Mouse (Mus musculus): ENCODE data around the gene Jak3. TPM values are rescaled to one million over a fixed set of nuclear protein-coding genes. Genes with fewer than 3 reads are reported as not detected.

Gene Jak3
- total RNA-seq (2021) = 1 to 10 TPM; 1.8 TPM
- long read RNA-seq, experiment 1, partial matches to known transcripts = 1 of 2 reads
- long read RNA-seq, experiment 1, other reads (novel, unspliced or antisense) = 1 of 2 reads
- long read RNA-seq, experiment 2, full-length matches to known transcripts = 1 of 1 reads
- long read RNA-seq, experiment 2, partial matches to known transcripts = 0 of 1 reads
- long read RNA-seq, experiment 2, other reads (novel, unspliced or antisense) = 0 of 1 reads

DNA sequence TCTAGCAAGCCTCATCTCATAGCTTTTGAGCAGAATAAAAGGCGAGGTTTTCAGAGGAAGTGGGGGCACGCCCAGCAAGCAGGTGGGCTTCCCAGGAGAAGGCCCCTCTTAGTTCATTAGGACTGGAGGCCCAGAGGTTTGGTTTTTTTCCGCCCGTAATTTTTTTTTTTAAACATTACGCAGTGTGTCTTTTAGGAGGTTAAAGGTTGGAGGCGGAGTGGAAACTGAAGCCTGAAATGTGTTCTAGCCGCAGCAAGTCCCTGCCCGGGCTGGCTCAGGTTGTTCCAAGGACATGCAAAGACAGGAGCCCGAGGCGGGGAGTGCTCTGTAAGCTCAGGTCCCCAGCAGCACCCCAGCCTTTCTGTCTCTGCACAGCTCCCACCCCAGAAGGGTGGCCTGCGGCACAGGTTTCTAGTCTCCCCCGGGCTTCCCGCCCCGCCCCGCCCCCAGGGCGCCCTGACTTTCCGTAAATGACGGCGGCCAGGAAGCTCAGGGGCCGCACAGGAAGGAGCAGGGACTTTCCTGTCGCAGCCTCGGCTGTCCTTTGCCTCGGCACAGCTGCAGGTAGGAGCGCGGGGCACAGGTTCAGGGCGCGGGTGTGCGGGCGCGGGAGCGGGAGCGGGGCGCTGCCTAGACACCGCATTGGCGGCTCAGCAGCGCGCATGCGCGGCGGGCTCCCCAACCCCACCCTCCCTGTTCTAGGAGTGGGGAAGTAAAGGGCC, at the start of gene Jak3:
Jak3 (plus strand) TSS at position 277 of the 722 bp plus-strand sequence.
- intact Hi-C loops (cut with DNase I) = no loop called here
- peak in 1 of 2 experiments; percentile 47 for DNase-seq

DNA sequence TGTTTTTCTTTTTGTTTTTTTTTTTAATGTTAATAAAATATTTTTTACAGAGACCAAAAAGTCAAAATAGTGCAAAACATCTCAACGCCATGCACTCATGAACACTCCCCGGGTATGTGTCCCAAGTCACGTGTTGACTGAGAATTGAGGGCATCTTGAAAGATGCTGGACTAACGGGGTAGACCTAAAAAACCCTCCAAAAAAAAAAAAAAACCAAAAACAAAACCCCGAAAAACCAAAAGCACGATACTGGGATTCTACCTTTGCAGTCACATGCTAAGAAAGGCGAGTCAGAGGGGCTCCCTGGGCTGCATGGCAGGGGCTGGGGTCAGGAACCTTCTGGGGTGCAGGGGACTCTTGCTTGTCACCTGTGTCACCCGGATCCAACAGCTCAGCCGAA, 49.3 kb upstream of the Jak3 start:
- DNase-seq = no peak
- intact Hi-C loops (cut with DNase I) = no loop called here

DNA sequence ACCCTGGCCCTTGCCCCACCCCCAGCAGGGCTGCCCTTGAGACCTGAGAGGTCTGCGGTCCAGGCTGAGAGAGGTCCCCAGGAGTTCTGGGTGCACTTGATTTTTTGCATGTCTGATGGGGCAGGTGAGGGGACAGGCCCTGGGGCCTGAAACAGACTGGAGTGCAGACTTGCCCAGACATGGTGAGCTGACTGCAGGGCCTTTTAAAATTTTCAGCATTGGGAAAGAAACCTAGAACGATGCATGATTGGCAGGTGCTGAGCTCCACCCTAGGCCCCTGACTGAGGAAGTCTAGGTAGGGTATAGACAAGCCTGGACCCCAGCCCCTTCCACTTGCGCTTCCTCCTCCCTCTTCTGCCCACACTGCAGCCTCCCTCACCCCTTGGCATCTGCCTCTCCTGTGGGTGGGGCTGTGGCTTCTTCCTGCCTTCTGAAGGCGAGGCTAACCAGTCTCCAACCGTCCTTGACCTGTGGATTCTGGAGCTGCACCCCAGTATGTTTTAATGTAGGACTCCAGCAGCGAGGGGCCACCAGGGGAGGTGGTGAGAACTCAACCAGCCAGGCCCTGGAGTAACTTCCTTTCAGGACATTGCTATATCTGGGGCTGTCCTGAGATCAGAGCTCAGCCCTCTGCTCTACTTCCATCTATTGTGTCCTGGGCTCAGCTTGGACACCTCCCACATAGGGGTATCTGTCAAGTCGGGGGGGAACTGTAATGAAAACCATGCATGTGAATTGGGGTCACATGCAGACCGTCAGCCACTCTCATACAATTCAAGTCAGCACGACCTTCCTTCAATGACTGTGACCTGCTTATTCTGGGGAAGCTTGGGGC, 48.6 kb upstream of the Jak3 start:
- intact Hi-C loops (cut with DNase I) = no loop called here
- no peak for DNase-seq

DNA sequence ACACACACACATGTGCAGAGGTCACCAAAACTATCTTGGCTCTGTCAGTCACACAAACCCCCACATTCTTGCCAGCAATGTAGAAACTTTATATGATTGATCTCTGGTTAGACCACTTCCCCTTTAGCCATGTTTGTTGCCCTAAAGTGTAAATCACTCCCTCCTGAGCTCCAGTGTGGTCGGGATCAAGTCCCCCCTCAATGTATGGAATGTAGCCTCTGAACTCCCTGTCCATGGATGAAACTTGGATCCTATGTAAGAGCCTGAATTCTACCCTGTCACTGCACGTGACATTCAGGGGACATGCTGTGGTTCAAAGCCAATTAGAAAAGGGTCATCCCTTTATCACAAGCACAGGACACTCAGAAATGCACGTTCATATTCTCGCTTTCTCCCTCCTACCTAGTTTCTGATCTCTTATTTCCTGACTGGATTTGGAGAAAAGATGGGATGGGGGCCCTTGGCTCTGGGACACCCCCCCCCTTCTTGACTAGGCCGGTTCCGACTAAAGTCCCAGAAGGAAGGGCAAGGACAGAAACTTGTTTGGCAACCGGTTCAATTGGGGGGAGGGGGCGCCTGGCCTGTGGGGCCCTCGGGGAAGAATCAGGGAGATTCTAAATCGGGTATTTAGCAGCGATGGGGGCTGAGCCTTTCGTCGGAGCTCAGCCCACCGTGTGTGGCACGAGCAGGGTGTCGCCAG, 47.5 kb upstream of the Jak3 start:
- intact Hi-C loops (cut with DNase I) = no loop called here

DNA sequence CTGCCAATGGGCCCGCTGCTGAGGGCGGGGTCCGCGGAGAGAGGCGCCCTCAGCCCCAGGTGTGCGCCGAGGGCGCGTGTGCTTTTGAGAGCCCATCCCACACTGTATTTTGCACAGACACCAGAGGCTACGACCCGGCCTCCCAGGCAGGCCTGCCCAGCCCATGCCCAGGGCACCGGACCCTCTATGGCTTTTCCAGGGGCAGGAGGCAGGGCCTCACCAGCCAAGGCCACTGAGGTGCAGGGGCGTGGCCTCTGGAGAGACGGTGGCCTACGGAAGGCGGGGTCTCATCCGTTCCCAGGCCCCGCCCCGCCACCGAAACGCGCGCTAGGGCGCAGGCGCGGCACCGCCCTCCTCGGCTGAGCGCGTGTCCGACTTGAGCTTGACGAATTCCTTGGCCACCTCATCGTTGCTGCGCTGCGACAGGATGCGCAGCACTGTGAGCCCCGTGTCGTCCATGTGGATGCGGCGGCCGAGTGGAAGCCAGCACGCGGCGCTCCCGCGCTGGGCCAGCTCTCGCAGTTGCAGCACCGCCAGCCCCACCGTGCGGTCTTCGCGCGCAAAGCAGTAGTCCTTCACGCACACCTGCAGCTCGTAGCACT, 46.9 kb upstream of the Jak3 start:
- intact Hi-C loops (cut with DNase I) = no loop called here
- peak; percentile 89 to 94 for DNase-seq

More for the DNA sequence above, 47.5 kb upstream of the Jak3 start:
- DNase-seq = no peak

DNA sequence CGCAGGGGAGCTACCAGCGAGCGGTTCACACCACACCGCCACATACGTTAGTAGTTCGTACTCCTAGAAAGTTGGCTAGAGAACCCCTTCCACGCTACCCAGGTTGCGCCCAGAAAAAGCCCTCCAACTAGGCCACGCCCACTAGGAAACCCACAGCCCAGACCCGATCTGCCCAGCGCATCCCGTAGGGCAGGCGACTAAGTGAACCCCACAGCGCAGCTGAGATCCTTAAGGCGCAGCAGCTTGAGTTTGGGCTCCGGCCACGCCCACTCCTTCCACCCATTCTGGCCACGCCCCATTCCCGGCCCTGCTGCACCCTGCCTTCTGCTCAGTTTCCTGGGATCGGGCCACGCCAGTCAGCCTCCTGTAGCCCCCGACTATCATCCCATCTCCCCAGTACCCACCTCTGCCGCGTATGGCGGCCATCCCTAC, 46.3 kb upstream of the Jak3 start:
- no peak for DNase-seq
- intact Hi-C loops (cut with DNase I) = loop anchor here (5.0 kb wide), 1 partner anchor 32 kb away; the partner anchor contains the start of gene Fam129c

DNA sequence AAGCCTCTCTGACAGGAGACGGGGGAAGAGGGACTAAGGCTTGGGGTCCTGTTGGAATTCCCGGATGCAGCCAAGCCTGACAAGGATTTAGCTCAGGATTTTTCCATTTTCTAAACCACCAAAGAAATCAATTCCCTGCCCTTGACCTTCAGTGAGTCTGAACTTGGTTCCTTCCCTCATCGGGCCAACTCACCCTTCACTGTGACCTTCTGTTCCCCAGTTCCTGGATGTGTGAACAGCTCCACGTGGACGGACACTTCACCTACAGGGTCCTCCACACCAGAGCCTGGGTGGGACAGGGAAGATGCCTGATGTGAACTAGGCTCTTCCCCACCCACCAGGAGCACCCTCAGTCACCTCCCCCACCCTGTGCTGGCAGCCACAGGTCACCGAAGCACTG, 45.3 kb upstream of the Jak3 start:
- intact Hi-C loops (cut with DNase I) = loop anchor here (5.0 kb wide), 1 partner anchor 33 kb away; the partner anchor contains the start of gene Fam129c
- no peak for DNase-seq

DNA sequence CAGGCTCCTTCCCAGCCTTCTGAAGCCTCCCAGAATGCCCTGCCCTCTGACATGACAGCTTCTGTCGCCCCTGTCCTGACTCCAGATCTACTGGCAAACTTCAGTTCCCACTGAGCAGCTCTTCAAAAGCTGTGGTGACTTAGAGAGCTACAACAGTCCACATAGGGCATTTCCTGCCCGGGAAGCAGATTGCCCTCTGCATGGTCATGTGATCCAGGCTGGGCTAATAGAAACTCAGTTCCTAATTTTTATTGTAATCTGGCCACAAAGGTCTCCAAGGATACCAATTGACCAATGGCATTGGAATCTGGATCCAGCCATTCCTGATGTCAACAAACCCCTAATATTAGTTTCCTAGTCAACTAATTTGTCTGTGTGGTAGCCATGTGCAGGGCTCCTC, 44.2 kb upstream of the Jak3 start:
- DNase-seq = no peak
- intact Hi-C loops (cut with DNase I) = loop anchor here (2.0 to 5.0 kb wide), 2 partner anchors 35 to 73 kb away; partner anchors contain the start of genes Fam129c and Tmem221

DNA sequence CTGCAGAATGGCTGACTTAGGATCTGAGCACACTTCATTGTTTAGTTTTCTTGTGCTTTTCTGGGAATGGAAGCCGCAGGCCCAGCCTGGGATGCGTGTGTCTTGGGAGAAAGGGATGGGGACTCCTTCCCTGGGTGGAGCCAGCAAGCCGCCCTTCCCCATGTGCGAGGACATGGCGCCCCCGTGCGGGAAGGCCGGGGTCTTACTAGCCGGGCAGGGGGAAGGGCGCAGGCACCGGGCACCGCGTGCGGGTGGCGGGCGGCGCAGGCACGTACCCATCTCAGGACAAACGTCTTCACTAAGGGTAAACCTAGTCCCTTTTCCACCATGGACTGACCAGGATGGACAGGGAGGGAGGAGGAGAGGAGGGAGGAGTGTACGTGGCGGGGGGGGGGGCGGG, 42.9 kb upstream of the Jak3 start:
- DNase-seq = peak; percentile 54 to 55
- intact Hi-C loops (cut with DNase I) = loop anchor here (2.0 to 5.0 kb wide), 2 partner anchors 36 to 74 kb away; partner anchors contain the start of genes Fam129c and Tmem221

DNA sequence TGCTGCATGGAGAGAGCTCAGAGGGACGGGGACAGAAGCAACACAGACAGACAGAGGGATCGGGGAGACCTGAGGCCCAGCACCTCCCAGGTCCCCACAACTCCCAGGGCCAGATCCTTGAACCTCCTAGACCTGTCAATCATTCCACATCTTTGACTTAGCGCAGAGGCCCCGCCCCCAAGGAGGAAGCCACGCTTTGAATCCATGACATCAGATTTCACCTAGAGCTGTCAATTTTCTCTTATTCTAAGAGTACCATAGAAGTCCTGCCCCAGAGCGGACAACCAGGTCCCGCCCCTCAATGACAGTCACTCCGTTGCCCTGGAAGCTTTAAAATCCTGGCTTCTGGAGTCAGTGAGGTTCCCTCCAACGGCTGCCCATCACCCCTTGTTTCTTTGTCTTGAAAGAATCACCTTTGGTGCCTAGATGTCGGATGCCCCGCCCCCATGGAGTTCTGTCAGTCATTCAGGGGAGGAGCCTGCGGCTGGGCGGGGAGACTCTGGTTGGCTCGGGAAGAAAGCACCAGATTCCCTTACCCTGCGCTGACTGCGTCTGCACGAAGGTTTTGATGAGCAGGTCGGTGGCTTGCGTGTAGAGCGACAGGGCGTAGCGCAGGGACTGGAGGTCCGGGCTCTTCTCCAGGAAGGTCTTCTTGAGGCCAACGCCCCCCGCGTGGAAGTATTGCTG, 42.0 kb upstream of the Jak3 start:
- no peak for DNase-seq
- intact Hi-C loops (cut with DNase I) = loop anchor here (2.0 to 5.0 kb wide), 2 partner anchors 37 to 75 kb away; partner anchors contain the start of genes Fam129c and Tmem221

DNA sequence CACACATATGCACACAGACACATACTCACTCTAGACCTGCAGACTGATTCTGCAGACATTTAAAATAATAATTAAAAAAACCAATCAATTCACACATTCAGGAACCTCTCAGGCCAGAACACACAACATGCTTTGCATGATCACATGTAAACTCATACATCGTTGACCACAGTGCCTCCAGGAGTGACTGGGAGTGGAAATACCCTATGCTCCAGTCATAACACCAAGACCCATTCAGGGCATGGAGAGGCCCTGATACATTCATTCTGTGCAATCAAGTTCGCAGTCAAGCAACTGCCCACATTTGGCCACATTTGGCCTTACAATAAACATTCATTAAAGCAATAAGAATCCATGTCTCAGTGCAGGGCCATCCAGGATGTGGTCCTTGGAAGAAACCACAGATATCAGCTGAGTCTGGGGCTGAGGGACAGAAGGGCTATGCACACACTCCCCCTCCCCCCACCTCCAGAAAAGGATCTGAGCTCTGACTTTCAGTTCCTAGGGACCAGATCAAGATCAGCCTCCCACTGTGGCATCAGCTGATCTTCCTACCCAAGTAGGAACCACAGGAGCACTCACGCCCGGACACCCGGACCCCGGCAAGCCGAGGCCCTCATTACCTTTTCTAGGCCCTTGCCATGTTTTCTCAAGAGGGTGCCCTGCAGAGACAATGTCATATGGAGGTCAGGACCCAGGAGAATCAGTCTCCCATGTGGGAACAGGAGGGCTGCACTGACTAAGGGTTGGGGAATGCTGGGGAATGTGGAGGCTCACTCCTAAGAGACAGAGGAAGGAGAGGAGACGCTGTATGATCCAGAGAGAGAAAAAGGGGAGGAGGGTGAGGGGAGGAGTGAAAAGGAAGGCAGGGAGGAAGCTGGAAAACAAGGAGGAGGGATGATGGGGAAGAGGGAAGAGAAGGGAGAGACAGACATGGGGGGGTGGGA, 38.7 kb upstream of the Jak3 start:
- DNase-seq = no peak
- intact Hi-C loops (cut with DNase I) = no loop called here

DNA sequence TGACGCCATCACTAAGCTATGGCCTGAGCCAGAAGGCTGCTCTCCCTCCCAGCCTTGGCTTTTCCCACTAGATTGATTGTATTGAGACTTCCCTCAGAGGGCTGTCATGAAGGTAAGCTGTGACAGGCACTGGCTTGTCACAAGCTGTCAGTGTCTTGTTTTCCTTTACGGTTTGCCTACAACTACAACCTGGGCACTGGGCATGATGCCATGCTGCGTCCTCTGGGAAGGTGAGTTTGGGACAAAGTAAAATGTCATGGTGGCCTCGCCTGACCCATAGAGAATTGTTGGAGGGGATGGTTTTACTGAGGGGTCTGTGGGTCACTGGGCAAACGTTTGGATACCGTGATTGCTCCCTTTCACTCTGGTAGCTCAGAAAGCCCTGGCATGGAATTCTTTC, 37.8 kb upstream of the Jak3 start:
- DNase-seq = no peak
- intact Hi-C loops (cut with DNase I) = no loop called here

DNA sequence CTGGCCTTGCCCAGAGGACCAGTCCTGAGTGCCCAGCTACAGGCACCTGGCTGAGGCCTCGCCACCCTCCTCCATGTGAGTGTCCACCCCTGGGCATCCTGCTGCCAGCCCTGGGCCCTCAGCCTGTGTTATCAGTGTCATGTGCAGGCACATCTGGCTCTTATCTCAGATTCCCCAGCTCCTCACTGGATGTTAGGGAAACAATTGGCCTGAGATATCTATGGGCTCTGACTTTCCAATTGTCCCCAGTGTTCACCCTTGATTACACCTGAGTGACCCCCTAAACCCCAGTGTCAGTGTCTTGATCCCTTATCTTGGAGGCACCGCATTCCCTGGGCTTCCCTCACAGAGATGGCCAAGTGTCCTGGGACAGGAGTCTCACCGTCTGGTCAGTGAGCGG, 36.8 kb upstream of the Jak3 start:
- no peak for DNase-seq
- intact Hi-C loops (cut with DNase I) = no loop called here

DNA sequence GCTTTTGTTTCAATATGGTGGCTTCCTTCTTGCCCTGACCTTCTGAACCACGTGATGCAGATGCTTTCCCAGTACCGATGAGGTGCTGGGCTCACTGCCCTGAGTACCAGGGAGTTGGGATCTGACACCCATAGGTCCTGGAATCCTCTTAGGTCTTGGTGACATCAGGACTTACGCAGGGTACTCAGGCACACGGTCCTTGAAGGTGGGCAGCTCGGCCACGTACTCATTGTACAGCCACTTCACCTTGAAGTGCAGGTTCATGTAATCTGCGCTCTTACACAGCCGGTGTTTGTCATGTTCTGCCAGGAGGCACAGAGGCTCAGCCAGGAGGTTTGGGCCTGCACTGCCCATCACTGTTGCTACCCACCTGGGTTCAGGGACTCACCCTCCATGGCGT, 30.6 kb upstream of the Jak3 start:
- no peak for DNase-seq
- intact Hi-C loops (cut with DNase I) = no loop called here

DNA sequence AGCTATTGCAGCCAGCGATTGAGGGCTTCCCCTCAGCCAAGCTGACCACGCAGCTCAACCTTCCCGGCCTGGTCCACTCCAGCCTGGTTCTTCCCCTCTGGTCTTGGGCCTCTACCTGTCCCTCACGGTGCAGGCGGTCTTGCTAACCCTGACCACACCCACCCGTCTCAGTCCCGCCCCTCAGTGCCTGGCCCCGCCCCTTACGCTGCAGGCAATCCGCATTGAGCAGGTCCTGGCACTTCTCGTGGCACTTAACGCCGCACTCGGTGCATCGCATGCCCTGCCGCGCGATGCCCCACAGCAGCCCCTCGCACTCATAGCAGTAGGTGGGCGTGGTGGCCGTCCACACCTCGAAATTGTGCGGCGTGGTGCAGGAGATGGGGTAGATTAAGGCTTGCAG, 21.5 kb upstream of the Jak3 start:
- DNase-seq = no peak
- intact Hi-C loops (cut with DNase I) = no loop called here

DNA sequence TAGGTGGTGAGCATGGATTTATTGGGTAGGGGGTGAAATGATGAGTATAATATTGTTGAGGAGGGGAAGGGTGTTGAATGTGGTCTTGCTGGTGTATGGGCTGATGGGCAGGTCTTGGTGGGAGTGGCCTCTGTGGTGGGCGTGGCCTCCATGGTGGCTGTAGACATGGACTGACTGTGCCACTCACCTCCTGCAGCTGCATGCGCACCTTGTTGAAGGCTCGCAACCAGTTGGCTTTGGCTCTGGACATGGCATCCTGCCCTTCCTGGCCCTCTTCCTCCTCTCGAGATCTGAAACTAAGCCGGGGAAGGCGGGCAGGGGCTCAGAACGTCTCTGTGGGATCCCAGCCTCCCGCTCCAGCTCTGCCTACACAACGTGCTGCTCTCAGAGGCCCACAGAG, 18.3 kb upstream of the Jak3 start:
- intact Hi-C loops (cut with DNase I) = no loop called here
- DNase-seq = no peak

DNA sequence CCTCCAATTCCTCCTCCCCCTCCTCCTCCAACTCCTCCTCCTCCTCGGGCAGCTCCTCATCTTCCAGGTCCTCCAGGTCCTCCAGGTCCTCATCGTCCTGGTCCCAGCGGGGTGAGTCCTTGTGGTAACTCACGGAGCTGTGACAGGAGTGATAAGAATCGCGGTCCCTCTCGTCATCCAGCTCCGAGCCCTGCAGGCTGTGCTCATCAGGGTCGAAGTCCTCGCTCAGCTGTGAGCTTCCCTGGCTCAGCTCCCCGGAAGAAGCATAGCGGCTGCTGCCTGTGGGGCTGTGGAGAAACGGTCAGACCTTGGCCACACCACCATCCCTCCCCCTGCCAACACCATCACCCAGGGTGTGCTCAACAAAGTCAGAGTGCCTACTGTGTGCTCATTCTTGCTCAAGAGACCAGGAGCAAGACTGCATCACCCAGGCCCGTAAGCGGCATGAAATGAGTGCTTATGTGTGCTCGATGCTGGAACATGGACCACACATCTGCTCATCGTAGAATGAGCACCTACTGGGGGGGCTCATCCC, 17.5 kb upstream of the Jak3 start:
- intact Hi-C loops (cut with DNase I) = no loop called here
- DNase-seq = no peak

DNA sequence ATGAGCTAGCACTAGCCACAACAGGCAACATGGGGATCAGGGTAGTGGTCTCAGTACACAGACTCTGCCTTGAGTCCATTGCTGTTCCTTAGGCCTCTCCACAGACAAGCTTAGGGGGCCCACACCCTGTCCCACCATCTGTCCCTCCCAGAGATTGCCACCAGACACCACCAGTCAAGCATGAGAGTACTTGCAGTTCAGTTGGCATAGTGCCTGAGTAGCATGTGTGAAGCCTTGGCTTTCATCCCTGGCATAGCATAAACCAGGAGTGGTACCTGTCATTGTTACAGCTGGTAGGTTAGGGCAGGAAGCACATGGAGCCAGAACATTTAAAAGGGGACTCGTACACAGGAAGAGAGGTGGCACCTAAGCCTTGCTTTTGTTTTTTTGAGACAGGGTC, 16.3 kb upstream of the Jak3 start:
- intact Hi-C loops (cut with DNase I) = loop anchor here (2.0 to 5.0 kb wide), 3 partner anchors 63 to 217 kb away; partner anchors contain the start of gene Fam129c
- DNase-seq = no peak
